Mouse (Mus musculus): ENCODE results near the gene Chchd3.
A peak's percentile ranks its signal among the peaks of the same experiment; 100 is the strongest.

The Chchd3 gene

DNA sequence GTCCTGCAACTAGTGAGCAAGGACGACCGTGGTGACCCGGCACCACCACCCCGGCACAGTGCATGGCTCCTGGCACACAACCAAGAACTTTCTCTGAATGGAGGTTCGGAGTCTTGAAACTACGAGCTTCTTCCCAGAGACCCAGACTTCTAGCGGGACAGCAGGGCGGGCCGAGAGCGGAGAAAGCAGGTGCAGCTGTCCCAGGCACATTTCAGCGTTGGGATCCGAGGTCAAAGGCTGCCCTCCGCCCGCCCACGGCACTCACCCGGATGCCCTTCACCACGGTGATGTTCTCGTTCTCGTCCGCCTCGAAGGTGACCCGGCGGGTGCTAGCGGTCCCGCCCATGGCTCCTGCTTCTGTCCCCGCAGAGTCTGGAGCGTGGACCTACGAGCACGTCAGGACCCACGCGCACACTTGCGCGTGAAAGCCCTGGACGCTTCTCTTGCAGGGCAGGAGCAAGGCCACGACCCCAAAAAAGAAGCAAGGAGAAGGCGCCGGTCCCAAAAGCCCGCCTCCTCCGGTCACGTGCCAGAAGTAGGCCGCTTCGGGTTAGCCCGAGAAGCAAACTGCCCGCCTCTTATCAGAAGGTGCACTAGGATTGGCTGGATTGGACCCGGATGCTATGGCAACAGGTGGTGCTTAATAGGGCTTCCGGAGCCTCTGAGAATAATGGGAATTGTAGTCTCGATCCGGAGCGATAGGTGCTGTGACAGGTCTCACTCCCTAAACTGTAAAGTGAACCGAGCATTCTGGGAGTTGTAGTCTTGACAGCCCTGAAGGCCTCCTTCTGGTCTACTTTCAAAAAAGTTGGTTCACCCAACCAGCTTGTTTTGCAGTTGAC lies at the start of gene Chchd3:
Chchd3 (minus strand) TSS at position 526 of the 842 bp plus-strand sequence.
- peak; percentile 98 for DNase-seq (ENCODE audit: low read depth)

DNA sequence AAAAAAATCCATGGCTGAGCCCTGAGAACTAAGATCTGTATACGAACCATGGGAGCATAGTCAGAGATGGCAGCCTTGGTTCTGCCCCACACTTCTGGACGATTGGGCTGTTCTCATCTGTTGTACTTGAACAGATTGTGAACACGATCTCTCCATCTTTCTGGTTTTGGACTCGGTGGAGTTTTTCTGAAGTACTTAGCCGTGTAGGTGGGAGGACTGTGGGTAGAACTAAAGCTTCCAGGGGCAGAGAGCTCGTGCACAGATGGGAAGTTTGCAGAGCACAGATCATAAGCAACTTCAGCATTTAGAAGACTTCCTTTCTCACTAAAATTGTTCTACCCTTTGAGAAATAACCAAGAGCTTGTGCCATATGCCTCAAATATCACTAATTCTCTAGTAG lies 44.6 kb upstream of the Chchd3 start:
- DNase-seq (ENCODE audit: low read depth) = no peak

DNA sequence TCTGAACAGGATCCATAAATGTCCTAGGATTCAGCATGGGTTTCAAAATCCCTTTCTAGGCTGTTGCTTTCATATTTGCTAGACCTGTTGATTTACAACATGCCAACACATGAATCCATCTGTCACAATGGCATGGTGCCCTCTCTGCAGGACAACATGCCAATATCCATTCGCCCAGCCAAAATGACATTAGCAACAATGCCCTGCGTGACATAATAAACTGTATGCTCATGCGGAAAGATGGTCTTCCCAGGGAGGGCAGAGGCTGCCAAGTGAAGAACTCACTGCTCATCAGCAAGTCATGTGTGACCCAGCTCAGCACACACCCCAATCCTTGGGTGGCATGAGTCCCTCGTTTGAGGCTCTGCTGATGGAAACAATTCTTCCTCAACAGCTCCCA lies 38.8 kb upstream of the Chchd3 start:
- DNase-seq (ENCODE audit: low read depth) = no peak

DNA sequence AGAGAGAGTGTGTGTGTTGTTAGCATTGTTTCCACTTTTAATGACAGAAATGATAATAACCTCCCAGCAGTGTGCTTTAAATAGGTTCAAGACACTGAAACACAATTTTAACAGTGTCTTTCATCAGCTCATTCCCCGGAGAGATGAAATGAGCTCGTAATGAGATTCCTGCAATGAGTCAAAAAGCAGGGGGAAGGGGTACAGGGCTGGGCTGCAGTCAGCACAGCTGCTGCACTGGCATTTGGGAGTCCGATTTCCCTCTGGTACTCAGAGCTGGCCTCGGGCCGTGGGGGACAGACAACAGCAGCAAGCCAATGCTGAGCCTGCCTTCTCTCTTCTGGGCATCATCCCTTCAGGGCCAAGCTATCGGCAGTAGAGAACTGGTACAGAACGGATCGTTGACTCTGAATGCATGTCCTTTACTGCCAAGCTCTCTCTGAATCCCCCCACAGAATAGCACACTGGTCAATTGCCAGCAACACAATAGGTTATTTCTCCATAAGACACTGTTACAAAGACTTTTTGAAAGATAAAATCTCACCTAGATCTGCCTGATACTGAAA lies 34.7 kb upstream of the Chchd3 start:
- peak; percentile 26 for DNase-seq (ENCODE audit: low read depth)

DNA sequence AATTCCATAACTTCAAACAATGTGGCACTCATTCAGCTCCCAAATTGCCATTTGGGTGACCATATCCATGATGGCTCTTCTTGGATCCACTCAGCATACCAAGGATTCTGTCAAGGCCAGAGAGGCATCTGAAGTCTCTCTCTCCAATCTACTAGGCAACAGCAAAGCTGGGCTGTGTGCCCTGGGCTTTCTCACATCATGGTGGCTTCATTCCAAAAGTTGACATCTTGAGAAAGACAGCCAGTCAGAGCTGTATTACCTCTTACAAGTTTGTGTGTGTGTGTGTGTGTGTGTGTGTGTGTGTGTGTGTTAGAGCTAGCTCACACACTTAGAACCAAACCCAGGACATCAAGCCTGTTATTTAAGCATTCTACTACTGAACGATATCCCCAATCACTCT lies 20.1 kb upstream of the Chchd3 start:
- peak; percentile 52 for DNase-seq (ENCODE audit: low read depth)

DNA sequence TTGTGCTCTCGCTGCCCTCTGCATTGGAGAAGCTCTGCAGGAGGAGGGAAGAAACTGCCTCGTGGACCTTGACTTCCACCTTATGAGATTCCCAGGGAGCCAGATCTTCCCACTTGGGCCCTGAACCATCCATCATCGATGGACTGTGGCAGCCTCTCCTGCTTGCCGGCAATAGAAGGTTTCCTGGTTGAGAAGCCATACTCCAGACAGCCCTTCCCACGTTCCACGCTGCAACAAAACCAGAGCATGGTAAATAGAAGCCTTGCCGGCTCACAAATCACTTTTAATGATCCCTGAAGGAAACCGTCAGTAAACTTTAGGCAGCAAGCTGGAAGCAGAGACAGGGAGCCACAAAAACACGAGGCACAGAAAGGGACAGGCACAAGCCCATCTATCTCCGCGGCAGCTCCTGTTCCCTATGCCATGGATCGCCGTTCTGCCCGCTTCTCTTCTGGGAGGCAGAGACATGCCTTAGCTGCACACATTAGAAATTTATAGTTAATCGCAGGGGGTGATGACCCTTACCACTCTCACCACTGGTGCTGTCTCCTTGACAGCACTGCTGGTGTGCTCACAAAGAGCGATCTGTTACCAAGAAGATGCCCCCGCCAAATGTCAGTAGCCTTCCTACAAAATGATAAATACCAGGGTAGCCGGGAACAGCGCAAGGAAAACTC lies 18.3 kb upstream of the Chchd3 start:
- DNase-seq (ENCODE audit: low read depth) = no peak

DNA sequence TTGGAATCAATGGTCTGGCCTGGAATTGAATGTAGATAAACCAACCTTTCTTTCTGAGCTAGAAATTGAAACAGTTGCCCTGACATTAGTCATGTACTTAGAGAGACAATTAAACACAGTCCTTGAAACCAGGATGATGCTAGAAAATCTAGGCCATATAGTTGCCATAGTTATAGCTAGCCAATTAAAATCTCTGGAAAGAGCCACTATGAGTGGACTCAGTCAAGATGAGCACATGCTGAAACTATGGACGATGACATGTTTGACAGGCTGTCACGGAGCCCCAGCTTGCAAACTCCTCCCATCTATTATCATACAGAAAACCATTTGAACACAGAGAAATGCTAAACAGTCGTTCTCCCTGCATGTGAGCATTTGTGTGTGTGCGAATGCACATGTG lies 6.4 kb upstream of the Chchd3 start:
- DNase-seq (ENCODE audit: low read depth) = no peak

DNA sequence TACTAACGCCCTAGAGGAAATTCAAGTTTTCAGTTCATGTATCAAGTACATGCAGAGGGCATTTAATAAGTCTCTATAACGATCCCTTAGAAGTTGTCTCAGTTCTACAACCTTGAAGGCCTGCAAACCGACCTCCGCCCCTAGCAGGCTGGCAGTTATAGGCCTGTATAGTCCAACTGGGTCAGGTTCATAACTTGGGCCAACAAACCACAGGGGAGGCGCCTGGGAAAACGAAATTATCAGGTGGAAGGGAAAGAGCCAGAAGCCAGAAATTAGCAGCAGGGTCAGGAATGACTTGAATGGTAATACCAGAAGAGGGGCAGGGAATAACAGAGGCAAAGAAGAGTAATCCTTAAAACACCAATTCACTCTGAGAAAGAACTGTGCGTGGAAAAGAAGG lies 784 bp downstream of the Chchd3 start:
- peak; percentile 36 for DNase-seq (ENCODE audit: low read depth)

DNA sequence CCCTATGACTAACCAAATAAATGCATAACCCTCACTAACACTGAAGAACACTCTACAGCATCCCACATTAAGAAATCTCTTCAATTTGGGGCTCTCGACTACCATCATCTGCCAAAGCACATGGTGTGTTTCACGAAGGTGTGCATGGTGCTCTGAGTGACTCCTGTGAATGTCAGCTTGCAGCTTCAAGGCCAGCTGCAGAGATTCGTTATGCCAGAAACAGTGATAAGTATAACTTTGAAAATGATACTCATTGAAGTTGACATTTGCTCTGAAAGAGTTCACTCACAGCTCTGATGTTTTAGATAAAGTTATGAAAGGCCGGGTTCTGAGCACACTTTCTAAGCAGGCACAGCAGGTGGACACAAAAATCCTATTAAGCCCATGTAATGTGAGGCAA lies 3.7 kb downstream of the Chchd3 start:
- no peak for DNase-seq (ENCODE audit: low read depth)

DNA sequence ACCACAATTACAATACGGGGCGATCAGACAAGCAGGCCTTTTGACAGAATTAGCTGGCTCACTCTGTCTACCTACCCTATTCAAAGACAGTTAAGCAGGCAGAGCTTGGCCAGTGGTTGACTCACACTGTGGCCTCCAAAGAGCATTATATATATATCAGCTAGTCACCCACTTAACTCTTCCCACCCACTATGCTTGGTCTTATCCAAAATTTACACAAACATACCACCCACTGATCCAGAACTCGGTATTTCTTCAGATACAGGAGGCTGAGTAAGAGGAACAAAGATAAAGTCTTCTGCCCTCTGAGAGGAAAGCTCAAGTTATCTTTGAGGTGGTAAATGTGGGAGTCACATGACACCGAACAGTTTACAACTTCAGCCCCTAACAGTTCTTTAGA lies 4.4 kb downstream of the Chchd3 start:
- no peak for DNase-seq (ENCODE audit: low read depth)

DNA sequence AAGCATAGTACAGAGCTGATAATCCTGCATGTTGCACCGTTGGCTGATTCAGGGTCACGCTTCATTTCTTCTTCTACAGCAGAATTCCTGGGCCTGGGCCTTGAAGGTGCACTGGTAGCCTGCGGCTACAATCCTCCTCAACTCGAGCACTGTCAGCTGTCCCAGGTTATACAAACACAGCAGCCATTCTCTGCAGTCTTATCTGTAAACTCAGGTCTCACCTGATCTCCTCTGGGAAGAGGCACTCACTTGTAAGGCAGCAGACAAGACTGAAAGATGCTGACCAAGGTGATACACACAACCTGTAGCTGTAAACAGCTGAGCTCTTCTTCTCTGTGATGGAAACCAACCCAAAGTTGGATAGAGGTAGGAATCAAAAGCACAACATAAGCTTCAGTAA lies 5.1 kb downstream of the Chchd3 start:
- DNase-seq (ENCODE audit: low read depth) = no peak

DNA sequence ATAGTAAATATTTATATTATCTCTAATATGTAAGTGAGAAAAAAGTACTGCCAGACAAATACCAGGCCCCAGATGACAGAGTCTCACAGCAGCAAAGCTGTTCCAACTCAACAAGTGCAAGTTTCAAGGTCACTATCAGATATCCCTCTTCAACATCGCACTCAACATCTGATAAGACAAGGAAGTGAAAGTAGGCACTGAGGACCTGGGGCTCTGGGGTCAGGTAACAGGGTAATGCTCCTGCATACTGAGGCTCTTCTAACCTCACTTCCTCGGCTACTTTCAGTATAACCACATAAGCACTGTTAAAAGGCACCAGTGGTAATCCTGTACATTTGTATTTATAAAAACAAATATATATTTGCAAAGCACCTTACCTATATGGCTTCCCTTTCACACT lies 8.4 kb downstream of the Chchd3 start:
- no peak for DNase-seq (ENCODE audit: low read depth)

DNA sequence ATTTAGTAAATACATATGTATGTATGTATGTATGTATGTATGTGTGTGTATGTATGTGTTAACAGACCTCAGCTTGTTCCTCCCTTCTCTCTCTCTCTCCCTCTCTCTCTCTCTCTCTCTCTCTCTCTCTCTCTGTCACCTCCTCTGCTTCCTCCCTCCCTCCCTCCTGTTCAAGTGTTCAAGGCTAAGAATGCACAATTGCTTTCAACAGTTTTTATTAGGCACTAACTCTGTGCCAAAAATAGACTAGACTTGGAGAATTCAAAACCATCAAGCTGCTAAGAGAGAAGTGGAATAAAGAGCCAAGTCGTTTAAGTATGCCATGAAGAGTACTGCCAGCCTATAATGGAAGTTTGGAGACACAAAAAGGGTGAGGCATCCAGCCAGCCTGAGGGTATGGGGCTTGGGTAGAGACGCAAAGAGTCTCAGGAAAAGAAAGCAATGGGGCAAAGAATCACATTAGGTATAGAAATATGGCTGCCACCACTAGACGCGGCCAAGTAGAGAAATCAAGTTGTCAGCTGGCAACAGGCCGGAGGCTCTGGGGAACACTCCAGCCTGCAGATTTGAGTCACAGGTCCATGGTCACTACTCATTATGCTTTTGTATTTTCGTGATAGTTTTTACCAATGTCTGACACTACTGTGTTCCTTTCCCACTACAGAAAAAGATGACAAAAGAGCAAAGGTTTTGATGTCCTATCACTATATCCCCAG lies 10.2 kb downstream of the Chchd3 start:
- DNase-seq (ENCODE audit: low read depth) = no peak

DNA sequence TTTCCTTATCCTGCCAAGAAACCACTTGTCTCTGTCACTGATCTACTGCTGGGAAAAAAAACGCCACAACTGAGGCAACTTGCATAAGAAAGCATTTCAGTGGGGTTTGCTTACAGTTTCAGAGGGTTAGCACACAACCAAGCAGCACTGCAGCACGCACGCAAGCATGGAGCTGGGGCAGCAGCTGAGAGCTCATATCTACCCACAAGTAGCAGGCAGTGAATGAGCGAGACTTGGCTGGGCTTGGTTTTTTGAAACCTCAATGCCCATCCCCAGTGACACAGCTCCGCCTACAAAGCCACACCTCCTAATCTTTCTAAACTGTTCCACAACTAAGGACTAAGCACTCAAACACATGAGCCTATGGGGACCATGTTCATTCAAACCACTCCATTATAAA lies 16.6 kb downstream of the Chchd3 start:
- no peak for DNase-seq (ENCODE audit: low read depth)

DNA sequence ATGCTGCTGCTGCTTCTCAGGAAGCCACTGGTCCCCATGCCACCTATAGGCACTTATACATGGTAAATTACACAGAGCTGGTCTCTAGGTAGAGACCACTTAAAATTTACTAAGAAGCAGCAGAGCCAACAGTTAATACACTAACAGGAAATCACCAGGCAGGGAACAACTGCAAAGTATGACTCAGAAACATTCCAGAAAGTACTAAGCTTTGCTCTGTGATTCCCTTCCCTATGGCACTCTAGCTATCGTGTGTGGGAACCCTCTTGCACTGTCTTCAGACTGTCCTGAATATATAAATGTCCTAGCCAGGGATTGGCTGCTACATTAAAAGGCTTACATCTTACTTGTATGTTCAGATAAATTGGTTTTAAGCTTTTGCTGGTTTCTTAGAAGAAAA lies 17.2 kb downstream of the Chchd3 start:
- peak; percentile 49 for DNase-seq (ENCODE audit: low read depth)

DNA sequence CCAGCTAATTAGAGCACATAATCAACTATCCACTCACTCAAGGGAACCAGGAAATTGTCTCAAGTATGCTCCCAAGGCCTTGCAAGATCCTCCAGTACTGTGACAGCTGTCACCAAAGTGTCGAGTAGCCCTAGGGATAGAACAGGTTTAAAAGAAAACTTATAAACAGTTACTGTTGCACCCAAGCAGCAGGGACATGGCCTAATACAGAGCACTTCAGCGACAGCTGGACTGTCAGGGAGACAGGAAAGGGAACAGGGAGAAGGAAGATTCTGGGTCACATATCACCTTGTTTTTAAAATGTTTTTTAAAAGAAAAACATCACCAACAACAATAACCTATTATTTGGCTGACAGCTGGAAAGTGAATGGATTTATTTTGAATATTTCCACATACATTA lies 18.1 kb downstream of the Chchd3 start:
- DNase-seq (ENCODE audit: low read depth) = no peak

DNA sequence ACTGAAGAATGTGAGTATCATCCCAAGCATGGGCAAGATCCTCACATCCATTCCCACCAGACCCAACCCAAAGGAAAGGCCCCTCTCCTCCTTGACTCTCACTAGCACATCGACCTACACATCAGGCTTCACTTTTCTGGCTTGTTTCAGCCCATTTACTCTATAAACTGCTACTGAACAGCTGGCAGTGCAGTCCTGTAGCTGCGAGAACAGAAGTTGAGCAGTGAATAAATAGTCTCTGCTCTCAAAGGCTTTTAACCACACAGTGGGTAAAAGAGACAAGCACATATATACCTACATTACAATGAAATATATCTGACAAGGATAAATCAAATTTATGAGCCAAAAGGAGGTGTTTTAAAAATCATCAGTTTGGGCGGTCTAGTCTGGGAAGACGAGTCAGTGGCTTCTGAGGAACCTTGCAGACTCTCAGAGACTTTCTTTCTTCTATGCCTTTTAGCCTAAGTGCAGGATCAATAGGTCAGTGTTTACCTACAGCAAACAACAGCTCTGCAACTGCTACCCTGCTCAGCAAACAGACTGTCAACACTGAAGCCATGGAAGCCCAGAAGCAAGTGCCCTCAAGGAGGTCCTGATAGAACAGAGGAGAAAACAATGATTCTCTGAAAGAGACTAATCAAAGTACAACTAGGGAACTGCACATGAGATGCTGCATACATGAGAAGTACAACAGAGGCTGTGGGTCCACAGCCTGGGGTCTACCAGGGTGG lies 19.5 kb downstream of the Chchd3 start:
- DNase-seq (ENCODE audit: low read depth) = no peak

DNA sequence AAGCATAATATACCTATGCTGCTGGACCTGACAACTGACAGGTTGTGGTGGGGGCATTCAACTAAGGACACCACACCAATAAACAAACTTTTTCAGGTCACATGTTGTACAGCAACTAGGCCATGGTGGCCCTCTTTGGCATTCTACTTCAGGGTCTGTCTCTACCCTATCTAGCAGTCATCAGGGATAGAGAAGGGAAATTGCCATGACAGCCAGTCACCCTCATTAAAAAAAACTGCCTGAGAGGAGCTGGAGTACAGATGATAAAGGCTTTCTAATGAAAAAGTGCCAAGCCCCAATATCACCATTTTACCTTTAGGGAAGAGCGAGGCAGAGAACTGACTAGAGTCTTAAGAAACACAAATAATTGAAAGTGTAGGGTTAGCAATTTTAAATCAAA lies 27.5 kb downstream of the Chchd3 start:
- DNase-seq (ENCODE audit: low read depth) = no peak

DNA sequence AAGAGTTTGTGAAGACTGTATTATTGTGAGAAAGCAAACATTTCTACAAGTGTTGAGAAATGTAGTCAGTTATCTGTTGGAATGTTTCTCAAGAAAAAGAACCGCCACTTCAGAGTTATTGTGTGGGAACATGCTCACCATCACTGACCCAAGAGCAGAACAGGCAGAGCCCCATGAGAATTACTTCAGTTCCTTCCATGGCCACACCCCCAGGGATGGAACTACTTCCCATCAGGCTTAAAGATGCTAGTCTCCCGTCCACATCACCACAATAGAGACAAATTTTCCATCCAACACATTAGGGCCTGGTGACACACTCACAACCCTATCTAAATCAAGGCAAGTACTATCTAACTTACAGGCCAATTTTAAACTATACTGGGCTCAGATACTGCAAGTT lies 28.4 kb downstream of the Chchd3 start:
- no peak for DNase-seq (ENCODE audit: low read depth)

DNA sequence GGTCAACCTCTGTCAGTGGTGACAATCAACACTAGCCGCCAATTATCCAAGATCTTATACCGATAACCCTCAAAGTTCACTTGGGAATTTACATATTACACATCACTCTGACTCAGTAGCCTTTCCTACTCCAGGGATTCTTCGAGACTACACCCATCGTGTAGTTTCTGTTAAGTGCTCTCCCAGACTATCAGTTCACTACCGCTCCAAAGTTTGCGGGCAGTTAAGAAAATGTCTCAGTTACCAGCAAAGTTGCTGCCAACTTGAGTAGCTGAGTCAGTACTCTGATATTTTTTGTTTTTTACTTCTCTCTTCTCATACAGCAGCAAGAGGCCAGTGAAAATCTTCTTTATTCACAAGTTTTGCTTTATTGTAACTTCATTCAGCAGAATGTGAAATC lies 31.8 kb downstream of the Chchd3 start:
- DNase-seq (ENCODE audit: low read depth) = peak; percentile 57

DNA sequence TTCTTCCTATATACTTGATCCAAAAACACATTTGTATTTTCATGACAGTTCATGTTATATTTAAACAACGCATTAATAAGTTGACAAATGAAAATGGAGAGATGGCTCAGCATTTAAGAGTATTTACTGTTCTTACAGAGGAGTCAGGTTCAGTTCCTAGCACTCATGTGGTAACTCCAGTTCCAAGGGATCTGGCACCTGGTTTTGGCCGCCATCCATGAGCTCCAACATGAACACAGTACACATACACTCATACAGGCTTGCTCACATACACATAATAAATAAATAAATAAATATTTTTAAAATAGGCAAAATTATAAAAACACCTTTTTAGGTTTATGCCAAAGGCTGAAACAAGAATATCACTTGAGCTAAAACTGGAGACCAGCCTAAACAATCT lies 35.0 kb downstream of the Chchd3 start:
- DNase-seq (ENCODE audit: low read depth) = no peak

DNA sequence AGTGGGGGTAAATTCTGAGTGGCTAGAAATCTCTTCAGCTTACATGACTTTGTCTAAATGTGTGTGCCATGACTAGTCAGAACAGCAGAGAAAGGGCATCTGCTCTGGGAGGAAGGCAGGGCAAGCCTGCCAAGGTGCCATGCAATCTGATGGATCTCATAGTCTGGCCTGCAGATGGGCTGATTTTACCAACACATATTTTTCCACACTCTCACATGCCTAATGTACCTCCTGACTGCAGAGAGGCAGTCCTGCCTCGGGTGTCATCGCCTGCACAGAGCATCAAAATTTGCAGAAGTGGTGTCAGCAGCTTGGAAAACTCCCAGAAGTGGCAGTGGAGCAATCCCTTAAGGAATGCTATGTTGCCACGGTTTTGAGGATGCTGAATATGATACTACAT lies 55.5 kb downstream of the Chchd3 start:
- peak; percentile 68 for DNase-seq (ENCODE audit: low read depth)

Measured in NIH3T3 (cell line).